Mouse (Mus musculus): ENCODE measurements at regions not wholly inside any gene's neighbourhood (a gene's known extent, or its start where the extent isn't known, plus 50 kb on each side); places are given as distances from the start of the nearest gene placed in this dataset.
"Not testable (repeated sequence)": the region's sequence is repeated elsewhere in the genome, so short reads cannot be mapped to it uniquely, and the experiment has no call there.

DNA sequence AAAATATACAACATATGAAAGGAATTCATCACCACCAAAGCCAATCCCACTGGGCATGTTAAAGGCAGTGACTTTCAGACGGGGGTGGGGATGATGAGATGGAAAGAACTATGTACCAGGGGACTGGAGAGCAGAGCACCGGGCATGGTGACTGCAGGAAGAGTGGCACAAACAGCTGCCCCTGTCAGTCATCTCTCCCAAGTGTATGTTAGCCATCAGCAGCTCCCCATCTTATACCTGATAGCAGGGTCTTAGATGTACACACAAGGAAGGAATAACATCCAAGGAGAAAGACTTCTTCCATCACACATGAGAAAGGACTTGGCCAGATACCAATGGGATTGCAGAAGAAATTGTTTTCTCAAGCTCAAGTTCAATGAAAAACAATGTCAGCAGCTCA is 257.2 kb downstream of the Nuak1 start:
- no peak for DNase-seq (ENCODE audit: low spot score)

GRCm38 (mm10) chr10:84186466-84186865 is 253.9 kb downstream of the Nuak1 start:
- DNase-seq (ENCODE audit: low spot score): no peak

- DNase-seq (ENCODE audit: low spot score): no peak
Measured at GRCm38 (mm10) chr10:84199035-84199434, 241.4 kb downstream of the Nuak1 start.

GRCm38 (mm10) chr10:84201785-84202184 is 238.6 kb downstream of the Nuak1 start:
- DNase-seq (ENCODE audit: low spot score): no peak

GRCm38 (mm10) chr10:84212096-84212785 is 228.2 kb downstream of the Nuak1 start:
- no peak for DNase-seq (ENCODE audit: low spot score)

DNA sequence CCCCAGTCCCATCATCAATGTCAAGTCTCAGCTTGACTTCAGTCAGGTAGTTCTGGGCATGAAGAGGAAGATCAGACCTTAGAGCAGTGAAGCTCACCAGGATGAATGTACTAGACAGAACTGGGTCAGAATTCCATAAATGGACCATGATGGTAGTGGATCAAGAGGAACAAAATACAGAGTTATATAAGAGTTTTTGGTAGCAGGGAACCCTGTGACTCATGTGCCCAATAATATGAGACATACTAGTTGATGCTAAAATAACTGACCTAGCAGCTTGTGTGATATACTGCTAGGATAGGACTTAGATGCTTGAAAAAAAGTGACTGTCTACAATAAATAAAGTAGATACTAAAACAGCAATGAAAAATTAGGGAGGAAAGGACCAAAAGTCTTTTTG is 225.6 kb downstream of the Nuak1 start:
- no peak for DNase-seq (ENCODE audit: low spot score)

DNA sequence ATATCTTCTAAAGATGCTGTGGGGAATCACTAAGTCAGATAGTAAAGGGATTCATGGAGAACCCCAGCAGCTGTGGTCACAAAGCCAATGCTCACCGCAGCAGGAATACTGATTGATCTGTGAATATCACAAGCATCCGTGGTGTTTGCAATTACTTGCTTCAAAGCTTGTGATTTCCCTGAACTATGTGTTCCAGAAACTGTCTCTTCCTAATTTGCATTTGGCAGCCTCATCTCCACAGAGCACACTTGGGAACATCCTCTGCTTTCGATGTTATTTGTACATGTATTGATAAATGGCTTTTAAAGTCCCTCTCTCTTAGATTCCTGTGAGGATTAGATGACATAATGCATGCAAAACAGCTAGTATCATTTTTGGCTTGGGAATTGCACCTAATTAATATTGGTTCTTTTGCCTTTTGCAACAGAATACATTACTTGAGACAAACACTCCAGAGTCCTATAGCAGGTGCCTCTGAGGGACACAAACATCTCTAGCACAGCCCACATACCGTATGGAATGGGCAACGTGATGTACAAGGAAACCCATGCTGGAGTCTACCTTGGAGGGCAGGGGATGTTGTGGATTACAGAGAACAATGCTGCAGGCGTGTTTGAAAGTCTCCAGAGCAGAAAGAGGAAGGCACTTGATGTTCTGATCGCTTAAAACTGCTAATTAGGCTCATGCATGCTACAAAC is 211.0 kb downstream of the Nuak1 start:
- no peak for DNase-seq (ENCODE audit: low spot score)

DNA sequence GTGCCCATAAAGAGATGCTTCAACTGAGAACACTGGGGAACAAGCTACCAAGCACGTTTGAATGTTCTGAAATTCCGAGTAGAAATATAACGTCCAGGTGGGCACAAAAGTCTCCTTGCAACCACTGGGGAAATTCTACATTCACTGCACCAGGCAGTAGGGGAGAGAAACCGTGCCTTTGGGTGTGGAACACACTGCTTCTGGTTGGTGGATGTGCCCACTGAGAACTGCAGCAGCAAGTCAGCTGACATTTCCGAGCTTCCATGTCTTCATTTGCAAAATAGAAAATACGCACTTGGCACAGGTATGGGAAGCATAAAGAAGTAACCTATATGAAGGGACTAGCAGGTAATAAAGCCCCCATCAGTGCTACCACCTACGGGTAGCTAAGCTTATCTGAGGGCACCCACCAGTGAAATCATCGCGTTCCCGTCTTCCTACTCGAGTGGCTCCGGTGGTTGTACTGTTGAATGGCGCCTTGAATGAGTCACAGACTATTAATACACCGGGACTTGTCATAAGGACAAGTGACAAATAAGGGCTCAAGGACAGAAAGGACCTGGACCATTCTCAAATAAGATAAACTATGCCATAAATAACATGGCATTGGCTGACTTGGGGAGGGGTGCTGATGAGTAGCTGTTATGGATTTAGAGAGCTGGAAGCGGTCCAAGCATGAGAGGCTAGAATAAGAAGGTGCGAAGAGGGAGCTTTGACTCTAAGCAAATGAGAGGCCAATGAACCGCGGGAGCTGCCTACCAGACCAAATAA is 210.2 kb downstream of the Nuak1 start:
- no peak for DNase-seq (ENCODE audit: low spot score)

GRCm38 (mm10) chr10:84235006-84235405 is 205.4 kb downstream of the Nuak1 start:
- no peak for DNase-seq (ENCODE audit: low spot score)

DNA sequence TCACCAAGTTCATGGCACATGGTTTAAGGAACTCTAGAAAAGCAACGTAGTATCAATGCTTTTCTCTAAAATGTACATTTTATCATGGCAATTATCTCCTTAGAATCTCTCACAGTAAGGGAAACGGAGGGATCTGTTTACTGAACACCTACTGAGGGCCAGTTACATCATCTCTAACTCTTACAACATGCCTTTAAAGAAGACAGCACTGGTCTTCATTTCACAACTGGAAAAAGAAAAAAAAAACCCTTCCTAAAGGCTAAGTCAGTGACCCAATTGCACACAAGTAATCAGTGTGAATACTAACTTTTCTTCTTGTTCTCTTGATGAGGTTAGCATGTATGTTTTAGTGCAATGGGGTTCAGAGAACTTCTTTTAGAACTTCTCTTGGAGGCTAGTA is 204.2 kb downstream of the Nuak1 start:
- DNase-seq (ENCODE audit: low spot score): no peak

DNA sequence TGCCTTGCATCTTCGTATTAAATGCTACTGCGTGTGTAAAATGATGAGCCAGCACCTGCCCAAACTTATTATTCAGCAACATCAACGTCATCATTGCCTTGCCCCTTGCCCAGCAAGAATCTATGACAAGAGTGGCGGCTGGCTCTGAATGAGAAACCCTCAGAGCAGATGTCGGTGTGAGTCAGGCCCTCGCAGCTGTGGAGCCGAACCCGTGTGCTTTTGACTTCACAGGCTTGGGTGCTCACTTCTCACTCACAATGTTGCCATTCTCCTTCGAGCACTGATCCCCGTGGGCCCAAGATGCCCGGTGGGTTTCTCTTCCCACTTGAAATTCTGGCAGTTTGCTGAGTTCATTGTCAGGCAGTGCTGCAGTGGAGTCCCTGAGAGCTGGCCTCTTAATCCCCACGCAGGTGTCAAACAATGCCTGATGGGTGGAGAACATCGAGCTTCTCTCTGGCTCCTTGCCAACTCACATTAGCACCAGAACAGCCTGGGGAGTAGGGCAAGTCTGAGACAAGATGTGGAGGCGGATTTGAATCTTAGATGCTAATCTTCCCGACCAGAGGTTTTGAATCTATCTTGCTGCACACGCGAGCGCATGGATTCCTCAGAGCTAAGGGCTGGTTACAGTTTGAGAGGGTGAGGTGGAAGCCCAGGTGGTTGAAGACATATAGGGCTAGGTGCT is 202.0 kb downstream of the Nuak1 start:
- DNase-seq (ENCODE audit: low spot score): no peak

DNA sequence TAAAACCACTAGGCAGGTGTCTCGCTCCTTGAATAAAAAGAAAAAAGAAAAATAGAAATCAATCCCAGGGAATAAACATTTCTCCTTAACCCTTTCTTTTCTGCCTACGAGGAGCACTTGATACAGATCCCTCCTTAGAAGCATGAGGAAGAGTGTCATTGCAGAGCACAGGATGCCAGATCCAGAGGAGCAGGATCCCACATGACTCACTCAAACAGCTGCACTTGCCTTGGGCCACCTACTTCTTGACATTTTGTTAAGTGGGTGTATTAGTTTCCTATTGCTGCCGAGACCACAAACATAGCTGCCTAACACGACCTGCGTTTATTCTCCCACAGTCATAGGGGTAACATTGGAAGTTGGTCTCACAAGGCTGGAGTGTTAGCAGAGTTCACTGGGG is 197.1 kb downstream of the Nuak1 start:
- DNase-seq (ENCODE audit: low spot score): no peak

DNA sequence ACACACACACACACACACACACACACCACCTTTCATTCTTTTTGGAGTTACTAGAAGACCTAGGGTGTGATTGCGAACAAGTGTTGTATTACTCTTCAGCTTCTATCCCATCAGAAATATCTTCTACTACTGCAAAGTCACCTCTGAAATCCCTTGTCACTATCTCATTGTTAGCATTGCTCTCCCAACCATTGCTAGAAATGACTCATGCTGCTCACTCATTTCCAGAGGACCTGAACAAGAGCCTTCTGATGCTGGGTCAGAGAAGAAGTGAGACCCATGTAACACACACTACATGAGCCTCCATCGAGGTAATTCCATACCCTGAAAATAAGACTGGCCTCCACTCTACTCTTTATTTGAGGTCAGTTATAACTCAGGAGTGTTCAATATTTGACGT is 191.1 kb downstream of the Nuak1 start:
- DNase-seq (ENCODE audit: low spot score): no peak

DNA sequence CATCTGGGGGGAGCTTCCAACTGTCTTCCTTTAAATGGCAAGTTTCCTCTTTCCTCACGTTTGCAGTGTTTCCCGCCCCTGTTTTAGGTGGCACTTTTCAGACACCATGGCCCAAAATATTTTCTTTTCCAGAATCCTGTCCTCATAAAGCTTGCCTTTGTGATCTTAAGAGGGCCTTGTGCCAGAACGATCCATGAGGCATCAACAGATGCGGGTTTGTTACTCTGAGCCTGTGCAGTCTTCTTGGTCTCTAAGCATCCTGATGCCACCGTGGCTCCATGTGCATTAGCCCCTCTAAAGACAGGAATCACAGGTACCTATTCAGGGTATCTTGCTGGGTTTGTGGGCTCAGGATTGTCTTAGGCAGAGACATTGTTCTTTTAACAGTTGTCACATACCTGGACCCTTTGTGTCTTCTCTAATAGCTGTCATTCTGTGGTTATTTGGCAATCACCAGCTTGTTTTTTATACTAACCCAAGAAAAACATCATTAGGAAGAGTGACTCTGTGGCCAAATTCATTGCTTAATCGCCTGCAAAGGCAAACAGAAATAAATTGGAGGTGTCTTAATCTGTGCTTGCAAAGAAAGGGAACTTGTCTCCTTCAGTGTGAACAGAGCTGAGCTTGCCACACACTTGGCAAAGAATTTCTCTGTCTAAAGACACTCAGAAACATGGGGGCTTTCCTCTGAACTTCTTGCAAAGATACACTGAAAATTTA is 179.3 kb downstream of the Nuak1 start:
- no peak for DNase-seq (ENCODE audit: low spot score)

DNA sequence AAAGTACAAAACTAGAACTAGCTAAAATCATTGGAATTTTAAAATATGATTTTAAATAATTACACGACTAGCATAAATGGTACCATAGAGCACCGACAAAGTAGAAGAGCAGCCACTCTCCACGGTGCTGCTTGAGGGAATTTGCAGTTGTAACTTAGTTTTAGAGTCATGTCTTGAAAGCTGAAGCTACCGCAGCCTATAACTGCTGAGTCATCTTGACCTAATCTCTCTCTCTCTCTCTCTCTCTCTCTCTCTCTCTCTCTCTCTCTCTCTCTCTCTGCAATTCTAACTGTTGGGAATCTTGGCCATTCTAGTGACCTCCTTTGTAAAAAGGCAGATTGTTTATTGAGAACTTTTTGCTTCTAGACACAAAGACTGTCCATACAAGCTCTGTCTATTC is 177.5 kb downstream of the Nuak1 start:
- DNase-seq (ENCODE audit: low spot score): no peak

DNA sequence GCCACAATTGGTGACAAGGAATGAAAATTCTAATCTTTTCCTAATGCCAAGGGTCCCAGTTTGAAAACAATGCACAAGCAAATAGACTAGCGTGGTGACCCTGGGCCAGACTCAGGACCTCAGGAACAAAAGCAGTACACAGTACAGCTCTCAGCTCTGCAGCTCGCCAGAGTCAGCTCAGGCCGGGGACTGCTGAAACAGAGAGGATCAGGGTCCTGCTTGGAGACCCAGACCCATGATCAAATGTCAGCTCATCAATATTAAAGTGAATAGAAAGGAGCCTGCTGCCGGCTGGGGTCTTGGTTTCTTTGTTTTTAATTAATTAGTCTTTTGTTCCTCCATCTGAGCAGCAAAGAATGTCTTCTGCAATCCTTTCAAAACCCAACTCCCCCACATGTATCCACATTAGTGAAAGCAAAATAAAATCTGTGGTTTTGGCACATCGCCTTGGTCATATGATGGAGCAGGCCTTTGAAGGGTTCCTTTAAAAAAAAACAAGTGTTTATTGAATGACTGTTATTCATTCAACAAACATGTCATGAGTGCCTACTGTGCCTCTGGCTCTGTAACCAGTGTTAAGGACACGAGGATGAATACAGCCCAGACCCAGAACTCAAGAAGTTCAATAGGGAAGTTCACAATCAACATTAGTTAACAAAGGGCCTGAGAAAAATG is 154.4 kb downstream of the Nuak1 start:
- peak; percentile 6 for DNase-seq (ENCODE audit: low spot score)

DNA sequence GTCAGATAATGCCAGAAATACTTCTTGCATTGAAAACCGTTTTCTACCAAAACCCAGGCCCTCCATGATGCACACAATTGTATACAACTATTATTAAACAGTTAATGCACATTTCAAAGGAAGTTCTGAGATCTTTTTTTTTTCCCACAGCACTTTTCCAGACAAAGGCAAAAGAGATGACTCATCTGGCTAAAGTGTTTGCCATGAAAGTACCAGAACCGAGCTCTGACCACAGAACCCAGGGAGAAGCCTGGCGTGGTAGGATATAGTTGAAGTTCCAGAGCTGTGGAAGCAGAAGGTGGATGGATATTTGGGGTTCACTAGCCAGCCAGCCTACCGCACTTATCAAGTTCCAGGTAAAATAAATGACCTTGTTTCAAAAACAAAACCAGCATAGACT is 146.0 kb downstream of the Nuak1 start:
- DNase-seq (ENCODE audit: low spot score): no peak

GRCm38 (mm10) chr10:84296168-84296567 is 144.2 kb downstream of the Nuak1 start:
- no peak for DNase-seq (ENCODE audit: low spot score)

DNA sequence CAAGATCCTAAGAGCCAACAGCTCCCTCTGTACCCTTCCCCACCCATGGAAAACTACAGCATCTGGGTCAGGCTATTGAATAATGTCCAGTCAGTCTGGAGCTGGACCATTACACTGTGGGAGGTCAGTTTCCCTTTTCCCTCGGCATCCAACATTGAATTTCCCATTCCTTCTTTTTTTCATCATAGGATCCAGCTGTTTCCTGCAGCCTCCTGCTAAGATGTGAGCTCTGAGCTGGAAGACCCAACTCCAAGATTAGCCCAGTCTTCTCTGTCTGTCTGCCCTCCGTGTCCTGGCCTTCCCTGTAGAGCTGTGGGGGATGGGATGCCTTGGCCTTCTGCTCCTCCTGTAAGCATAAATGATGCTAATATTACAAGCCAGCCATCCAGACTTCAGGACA is 138.8 kb downstream of the Nuak1 start:
- no peak for DNase-seq (ENCODE audit: low spot score)

DNA sequence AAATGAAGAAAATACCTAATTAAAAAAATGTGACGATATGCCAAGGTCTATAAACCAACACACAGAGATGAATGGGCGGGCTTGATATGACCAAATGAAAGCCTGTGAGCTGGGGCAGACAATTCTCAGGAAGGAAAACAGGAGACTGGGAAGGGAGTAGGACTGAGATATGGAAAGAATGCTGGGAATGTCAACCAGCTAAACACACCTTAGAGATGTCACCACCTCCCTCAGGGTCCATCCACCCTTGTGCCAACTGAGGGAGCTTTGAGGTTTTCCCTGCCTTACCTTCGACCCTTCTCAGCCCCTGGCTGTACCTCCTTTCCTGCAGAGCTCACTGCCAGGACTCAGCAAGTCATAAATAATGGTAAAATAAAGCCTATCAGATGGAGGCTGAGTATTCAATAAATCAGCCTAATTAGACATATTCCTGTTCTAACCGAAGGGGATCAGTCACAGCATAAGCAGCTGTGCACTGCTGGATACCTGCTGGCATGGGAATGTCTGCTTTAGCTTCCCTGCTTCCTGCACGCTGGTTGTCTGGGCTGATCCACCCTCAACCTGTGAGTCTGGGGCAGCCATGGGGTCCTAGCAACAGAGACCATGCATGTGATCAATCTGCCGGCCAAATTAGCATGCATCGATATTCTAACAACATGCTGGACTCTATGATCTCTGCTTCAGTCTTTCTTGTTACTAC is 137.4 kb downstream of the Nuak1 start:
- DNase-seq (ENCODE audit: low spot score): no peak

DNA sequence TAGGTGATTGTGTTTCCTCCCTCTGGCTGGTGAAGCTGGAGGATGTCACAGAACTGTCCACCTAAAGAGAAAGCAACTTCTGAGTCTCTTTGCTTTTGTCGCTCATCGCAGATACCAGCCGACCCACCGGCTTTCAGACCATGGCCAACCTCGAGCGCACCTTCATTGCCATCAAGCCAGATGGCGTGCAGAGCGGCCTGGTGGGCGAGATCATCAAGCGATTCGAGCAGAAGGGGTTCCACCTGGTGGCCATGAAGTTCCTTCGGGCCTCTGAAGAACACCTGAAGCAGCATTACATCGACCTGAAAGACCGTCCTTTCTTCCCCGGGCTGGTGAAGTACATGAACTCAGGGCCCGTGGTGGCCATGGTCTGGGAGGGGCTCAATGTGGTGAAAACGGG is 131.7 kb downstream of the Nuak1 start:
- not testable (repeated sequence) for DNase-seq (ENCODE audit: low spot score)
